Mouse (Mus musculus) cerebellum, adult (tissue): ENCODE results near the gene Gm20388.
A peak's percentile ranks its signal among the peaks of the same experiment; 100 is the strongest.

Experiments
- ATAC-seq: cut with Nextera tagmentation; 2 replicates; pipeline ENCODE4 v1.9.2; 2017; ENCODE audit warnings: mild to moderate bottlenecking, moderate library complexity, mixed read lengths; ENCODE audit not compliant: insufficient number of reproducible peaks, low FRiP score, low TSS enrichment

Gene Gm20388

GRCm38 (mm10) chr8:123653308-123653993, 3742.8 kb downstream of the Gm20388 start, which contains the start of gene Rhou:
Gene Rhou (plus strand): TSS chr8:123653929.
- peak; percentile 81 for ATAC-seq

- ATAC-seq, result peak; percentile 56; the same call in 1 of the 2 replicates
Observed at GRCm38 (mm10) chr8:123653994-123654569, 3743.4 kb downstream of the Gm20388 start.

GRCm38 (mm10) chr8:123654763-123655162, 3744.1 kb downstream of the Gm20388 start:
- no peak for ATAC-seq

- no peak for ATAC-seq
Observed at GRCm38 (mm10) chr8:123655351-123655779, 3744.7 kb downstream of the Gm20388 start.

GRCm38 (mm10) chr8:123657826-123658225, 3747.2 kb downstream of the Gm20388 start:
- ATAC-seq, result no peak

GRCm38 (mm10) chr8:123659469-123660057, 3748.9 kb downstream of the Gm20388 start:
- no peak for ATAC-seq

- ATAC-seq, result no peak
Observed at GRCm38 (mm10) chr8:123661515-123661914, 3750.9 kb downstream of the Gm20388 start.

GRCm38 (mm10) chr8:123665580-123665979, 3754.9 kb downstream of the Gm20388 start:
- no peak for ATAC-seq

GRCm38 (mm10) chr8:123666832-123667231, 3756.2 kb downstream of the Gm20388 start:
- no peak for ATAC-seq

GRCm38 (mm10) chr8:123668681-123669080, 3758.0 kb downstream of the Gm20388 start:
- no peak for ATAC-seq

- ATAC-seq, result no peak
Observed at GRCm38 (mm10) chr8:123670766-123671165, 3760.1 kb downstream of the Gm20388 start.

- ATAC-seq, result no peak
Observed at GRCm38 (mm10) chr8:123671454-123671853, 3760.8 kb downstream of the Gm20388 start.

GRCm38 (mm10) chr8:123672648-123673047, 3762.0 kb downstream of the Gm20388 start:
- ATAC-seq, result no peak

GRCm38 (mm10) chr8:123675611-123676010, 3765.0 kb downstream of the Gm20388 start:
- no peak for ATAC-seq

- no peak for ATAC-seq
Observed at GRCm38 (mm10) chr8:123678390-123678789, 3767.7 kb downstream of the Gm20388 start.

- ATAC-seq, result no peak
Observed at GRCm38 (mm10) chr8:123682073-123682761, 3771.6 kb downstream of the Gm20388 start.

GRCm38 (mm10) chr8:123683321-123683720, 3772.7 kb downstream of the Gm20388 start:
- ATAC-seq, result no peak

GRCm38 (mm10) chr8:123684806-123685205, 3774.2 kb downstream of the Gm20388 start:
- ATAC-seq, result no peak

- ATAC-seq, result no peak
Observed at GRCm38 (mm10) chr8:123685477-123685876, 3774.8 kb downstream of the Gm20388 start.

- no peak for ATAC-seq
Observed at GRCm38 (mm10) chr8:123687826-123688225, 3777.2 kb downstream of the Gm20388 start.
